ENCODE assay signal across 13 mouse cellular contexts in the genomic region with DNA sequence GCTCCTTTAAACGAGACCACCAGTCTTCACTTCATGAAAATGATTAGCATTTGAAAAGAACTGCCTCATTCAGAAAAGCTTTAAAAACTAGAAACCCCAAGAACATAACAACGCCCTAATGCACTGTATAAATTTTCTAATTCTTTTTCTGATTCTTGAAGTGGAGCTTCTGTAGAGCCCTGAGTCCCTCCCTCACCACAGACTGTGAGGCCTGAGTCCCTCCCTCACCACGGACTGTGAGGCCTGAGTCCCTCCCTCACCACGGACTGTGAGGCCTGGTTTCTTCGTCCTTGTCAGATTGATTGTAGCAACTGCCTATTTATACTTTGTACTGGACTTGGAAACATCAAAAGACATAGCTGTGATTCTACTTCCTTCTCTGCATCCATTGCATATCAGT.
"Had no signal": no experiment of that assay in that cellular context is flagged by ENCODE, and none has a peak within 500 bp of the region (broad histone marks: within the 10 kb centered on the region; RNA-seq: fewer than 3 reads in every experiment).

No protein-coding gene starts in this region.

- DNase-seq: kidney, adult 2 months; kidney, postnatal 14 days; lung, adult 2 months; lung, postnatal 36 days; thymus, postnatal 4 days had no signal

- H3K9ac ChIP-seq: kidney, embryonic 15.5 days; liver, embryonic 15.5 days; neural tube, embryonic 15.5 days had no signal

- H3K4me1 ChIP-seq: limb, embryonic 10.5 days; liver, embryonic 15.5 days had no signal

- H3K9me3 ChIP-seq: kidney, embryonic 15.5 days; limb, embryonic 10.5 days; liver, embryonic 15.5 days; neural tube, embryonic 15.5 days had no signal

- H3K27ac ChIP-seq: kidney, embryonic 15.5 days; limb, embryonic 10.5 days; liver, embryonic 15.5 days; neural tube, embryonic 15.5 days; stomach, postnatal 0 days had no signal

- H3K36me3 ChIP-seq: kidney, embryonic 15.5 days; limb, embryonic 10.5 days; liver, embryonic 15.5 days; neural tube, embryonic 15.5 days had no signal

- H3K4me3 ChIP-seq: kidney, embryonic 15.5 days; limb, embryonic 10.5 days; liver, embryonic 15.5 days; myocyte; neural tube, embryonic 15.5 days had no signal

- ATAC-seq: lung, postnatal 0 days had no signal

- H3K4me2 ChIP-seq: kidney, embryonic 15.5 days; liver, embryonic 11.5 days; liver, embryonic 15.5 days; neural tube, embryonic 15.5 days had no signal

- H3K27me3 ChIP-seq: kidney, embryonic 15.5 days; liver, embryonic 15.5 days; neural tube, embryonic 15.5 days had no signal
